Mouse (Mus musculus): ENCODE data around the gene Cyp2d40.
"Not testable (repeated sequence)": the region's sequence is repeated elsewhere in the genome, so short reads cannot be mapped to it uniquely, and the experiment has no call there.

Gene Cyp2d40

DNA sequence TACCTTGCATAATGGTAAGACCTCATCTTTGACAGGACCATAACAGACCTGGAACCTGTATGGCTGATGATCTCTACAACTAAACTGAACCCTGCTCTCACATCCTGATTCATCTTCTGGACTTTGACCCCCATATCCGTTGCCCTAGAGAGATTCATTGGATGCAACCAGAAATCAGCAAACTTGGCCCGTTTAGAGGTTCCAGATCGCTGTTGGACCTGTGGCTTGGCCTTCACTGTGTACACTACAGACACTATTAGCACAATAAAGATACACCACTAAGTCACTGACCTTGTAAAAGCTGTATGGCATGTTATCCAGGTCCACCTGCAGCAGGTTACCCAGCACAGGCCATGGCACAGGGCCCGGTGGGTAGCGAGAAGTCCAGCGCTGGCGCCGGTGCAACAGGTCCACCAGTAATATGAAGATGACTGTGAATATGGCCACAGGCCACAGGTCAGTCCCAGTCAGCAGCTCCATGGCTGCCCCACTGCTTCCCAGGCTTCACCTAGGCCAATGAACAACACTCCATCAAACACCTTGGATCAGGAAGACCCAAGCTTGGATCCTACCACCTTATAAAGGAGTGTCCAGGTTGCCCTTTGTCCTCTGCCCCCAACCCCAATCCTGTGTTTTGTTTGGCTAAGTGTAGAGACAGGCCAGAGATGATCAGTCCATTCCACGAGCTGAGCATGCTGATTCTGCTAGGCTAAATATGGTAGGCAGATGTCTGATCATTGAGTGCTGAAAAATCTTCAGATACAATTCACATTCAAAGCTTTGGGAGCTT is at the start of gene Cyp2d40:
Cyp2d40 (minus strand) TSS at position 553 of the 790 bp plus-strand sequence.
- in situ Hi-C loops (cut with MboI, MseI): no loop called here

DNA sequence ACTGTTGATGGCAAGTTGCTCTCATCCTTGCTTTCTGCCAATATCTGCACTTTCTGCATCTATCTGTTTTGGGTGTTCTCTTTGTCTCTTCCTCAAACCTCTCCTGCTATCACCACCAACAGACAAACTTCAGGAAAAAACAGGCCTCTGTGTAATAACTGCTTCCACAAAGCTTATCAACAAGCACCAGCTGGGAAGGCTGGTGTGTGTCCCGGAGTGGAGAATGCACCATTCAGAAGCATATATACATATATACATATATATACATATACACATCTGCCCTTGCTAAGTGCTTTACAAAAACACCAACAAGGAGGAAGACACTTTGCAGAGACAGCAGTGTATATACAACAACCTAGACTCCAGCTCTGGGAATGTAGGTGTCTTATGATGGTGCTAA is 46.6 kb upstream of the Cyp2d40 start:
- in situ Hi-C loops (cut with MboI, MseI): loop anchor here (5.0 kb wide), 1 partner anchor 107 kb away; no protein-coding TSS in a partner anchor

DNA sequence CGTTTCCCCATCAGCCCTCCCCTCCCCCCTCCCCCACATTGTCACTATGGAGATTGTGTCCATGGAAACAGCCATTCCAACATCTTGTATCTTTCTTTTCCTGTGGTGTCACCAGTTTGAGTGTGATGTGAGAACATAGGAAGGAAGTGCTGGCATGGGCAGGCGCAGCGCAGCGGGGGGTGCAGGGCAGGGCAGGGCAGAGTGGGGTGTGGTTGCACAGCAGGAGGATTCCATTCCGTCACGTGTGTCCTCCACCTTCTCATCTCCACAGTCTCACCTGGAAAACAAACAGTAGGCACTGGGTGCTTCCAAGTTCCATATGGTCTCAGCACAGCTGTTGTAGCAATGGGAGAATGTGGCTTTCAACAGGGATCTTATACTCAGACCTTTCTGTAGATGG is 45.5 kb upstream of the Cyp2d40 start:
- in situ Hi-C loops (cut with MboI, MseI): loop anchor here (10.0 kb wide), 1 partner anchor 295 kb away; no protein-coding TSS in a partner anchor

DNA sequence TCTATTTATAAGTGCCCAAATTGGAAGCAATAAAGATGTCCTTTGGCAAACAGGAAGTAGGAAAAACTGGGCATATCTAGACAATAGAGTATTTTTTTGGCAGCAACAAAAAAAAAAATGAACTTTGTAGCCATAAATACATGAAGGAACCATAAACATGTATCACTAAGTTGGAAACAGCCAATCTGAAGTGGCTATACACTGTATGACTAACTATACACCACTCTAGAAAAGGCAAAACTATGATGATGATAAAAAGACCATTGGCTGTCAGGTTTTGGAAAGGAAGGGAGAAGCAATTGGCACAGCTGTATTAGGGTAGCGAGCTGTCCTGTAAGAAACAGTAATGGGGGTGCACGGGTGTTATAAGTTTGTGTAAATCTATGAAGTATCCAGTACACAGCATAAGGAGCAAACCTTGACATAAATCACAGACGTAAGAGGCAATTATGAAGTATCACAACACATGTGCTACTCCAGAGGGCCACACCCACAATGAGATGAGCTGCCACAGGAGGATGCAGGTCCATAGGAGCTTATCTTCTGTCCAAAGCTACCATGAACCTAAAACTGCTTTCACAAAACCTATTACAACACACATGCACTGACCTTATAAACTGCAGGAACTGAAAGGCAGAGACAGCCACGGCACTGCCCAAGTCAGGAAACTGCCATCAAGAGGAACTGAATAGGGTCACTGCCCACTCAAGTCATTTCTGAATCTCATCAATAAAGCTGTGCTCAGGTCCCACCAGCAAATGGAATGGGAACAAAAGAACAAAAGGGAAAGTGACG is 43.2 kb upstream of the Cyp2d40 start:
- in situ Hi-C loops (cut with MboI, MseI): loop anchor here (10.0 kb wide), 1 partner anchor 298 kb away; no protein-coding TSS in a partner anchor

- in situ Hi-C loops (cut with MboI, MseI): loop anchor here (5.0 to 10.0 kb wide), 2 partner anchors 237 to 300 kb away; no protein-coding TSS in a partner anchor
Measured at GRCm38 (mm10) chr15:82804708-82805639, 41.0 kb upstream of the Cyp2d40 start.

GRCm38 (mm10) chr15:82795936-82796440 is 32.0 kb upstream of the Cyp2d40 start:
- in situ Hi-C loops (cut with MboI, MseI): no loop called here

- in situ Hi-C loops (cut with MboI, MseI): loop anchor here (5.0 kb wide), 1 partner anchor 418 kb away; no protein-coding TSS in a partner anchor
Measured at GRCm38 (mm10) chr15:82794277-82794676, 30.3 kb upstream of the Cyp2d40 start, which contains the start of gene Cyp2d26. Cyp2d26 (minus strand) TSS chr15:82794294.

GRCm38 (mm10) chr15:82793868-82794267 is 29.9 kb upstream of the Cyp2d40 start:
- in situ Hi-C loops (cut with MboI, MseI): loop anchor here (5.0 kb wide), 1 partner anchor 418 kb away; no protein-coding TSS in a partner anchor

GRCm38 (mm10) chr15:82793454-82793853 is 29.5 kb upstream of the Cyp2d40 start:
- in situ Hi-C loops (cut with MboI, MseI): loop anchor here (5.0 kb wide), 1 partner anchor 419 kb away; no protein-coding TSS in a partner anchor

GRCm38 (mm10) chr15:82792566-82792965 is 28.6 kb upstream of the Cyp2d40 start:
- in situ Hi-C loops (cut with MboI, MseI): loop anchor here (5.0 kb wide), 1 partner anchor 420 kb away; no protein-coding TSS in a partner anchor

DNA sequence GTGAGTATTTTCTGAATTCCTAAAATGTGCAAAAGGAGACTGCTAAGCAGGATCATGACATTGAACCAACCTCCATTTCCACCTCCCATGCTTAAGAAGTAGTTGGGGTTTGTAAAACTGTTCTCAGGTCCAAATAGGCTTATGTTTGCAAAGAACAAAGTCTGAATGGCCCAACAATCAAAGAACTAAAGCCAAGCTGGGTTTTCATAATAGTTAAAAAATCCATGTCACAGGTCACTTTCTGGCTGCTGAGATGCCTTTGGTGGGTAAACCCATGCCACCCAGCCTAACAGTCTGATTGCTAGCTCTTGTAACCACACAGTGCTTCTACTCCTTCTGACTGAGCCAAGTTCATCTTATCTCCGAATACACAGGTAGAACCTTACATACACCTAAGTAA is 20.6 kb upstream of the Cyp2d40 start:
- in situ Hi-C loops (cut with MboI, MseI): loop anchor here (10.0 kb wide), 1 partner anchor 510 kb away; the partner anchor contains the start of gene Sept3

GRCm38 (mm10) chr15:82783800-82784199 is 19.8 kb upstream of the Cyp2d40 start:
- in situ Hi-C loops (cut with MboI, MseI): loop anchor here (10.0 kb wide), 1 partner anchor 509 kb away; the partner anchor contains the start of gene Sept3

DNA sequence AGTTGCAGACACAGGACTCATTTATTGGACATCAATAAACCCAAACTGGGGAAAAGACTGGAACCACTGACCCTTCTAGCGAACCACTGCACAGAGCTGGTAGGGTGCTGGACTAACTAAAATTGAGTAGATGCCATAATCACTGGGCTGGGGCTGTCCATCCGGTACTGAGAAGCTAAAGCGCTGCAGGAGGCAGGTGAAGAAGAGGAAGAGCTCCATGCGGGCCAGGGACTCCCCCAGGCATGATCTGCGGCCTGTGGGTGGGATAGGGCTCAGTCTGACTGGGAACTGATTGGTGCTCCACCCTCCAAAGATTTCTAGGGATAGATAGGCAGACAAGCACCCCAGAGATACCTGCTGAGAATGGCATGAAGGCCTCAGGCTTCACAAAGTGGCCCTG is 13.9 kb upstream of the Cyp2d40 start:
- in situ Hi-C loops (cut with MboI, MseI): not testable (repeated sequence)

DNA sequence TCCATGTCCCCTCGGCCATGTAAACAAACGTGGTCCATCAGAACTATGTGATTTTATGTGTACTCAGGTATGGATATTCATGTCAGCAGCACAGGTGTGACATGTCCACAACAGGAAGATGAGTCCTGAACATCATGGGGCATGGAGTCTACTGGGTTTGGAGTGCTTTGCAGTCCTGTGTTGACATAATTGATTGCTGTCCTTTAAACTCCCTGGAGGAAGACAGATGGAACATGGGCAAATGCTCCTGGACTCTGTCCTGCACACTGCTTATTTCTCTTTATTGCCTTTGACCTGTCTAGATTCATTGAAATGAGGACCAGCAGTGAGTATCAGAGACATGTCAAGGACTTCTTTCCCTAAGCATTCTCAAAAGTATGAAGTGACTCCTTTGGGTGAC is 2.0 kb upstream of the Cyp2d40 start:
- in situ Hi-C loops (cut with MboI, MseI): no loop called here

DNA sequence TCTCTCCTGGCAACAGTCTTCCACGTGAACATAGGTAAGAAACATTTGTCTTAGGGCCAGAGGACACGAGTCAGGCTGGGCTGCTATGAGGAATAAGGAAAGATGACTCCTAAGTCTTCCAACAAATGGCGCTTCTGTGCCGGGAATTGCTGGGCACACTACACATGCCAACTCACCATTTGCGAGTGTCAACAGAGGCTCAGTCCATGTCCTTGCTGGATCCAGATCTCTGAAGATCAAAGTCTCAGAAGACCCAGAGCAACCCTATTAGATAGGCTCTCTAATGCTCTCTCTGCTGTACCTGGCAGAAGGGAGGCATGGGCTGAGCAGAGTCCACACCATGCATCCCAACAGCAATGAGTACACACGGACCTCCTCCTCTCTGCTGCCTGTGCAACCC is 898 bp upstream of the Cyp2d40 start:
- in situ Hi-C loops (cut with MboI, MseI): no loop called here

DNA sequence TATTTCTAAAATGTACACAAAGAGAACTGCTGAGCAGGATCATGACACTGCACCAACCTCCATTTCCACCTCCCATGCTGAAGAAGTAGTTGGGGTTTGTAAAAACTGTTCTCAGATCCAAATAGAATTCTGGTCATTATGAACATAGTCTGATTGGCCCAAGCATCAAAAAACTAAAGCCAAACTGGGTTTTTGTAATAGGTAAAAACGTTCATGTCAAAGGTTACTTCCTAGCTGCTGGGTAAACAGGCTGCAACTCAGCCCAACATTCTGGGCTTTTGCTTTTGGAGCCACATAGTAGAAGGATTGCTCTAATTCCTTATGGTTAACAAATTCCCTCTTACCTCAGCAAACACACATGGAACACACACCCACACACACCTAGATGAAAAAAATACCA is 15.8 kb downstream of the Cyp2d40 start:
- in situ Hi-C loops (cut with MboI, MseI): no loop called here

GRCm38 (mm10) chr15:82747516-82747915 is 16.5 kb downstream of the Cyp2d40 start:
- in situ Hi-C loops (cut with MboI, MseI): no loop called here

DNA sequence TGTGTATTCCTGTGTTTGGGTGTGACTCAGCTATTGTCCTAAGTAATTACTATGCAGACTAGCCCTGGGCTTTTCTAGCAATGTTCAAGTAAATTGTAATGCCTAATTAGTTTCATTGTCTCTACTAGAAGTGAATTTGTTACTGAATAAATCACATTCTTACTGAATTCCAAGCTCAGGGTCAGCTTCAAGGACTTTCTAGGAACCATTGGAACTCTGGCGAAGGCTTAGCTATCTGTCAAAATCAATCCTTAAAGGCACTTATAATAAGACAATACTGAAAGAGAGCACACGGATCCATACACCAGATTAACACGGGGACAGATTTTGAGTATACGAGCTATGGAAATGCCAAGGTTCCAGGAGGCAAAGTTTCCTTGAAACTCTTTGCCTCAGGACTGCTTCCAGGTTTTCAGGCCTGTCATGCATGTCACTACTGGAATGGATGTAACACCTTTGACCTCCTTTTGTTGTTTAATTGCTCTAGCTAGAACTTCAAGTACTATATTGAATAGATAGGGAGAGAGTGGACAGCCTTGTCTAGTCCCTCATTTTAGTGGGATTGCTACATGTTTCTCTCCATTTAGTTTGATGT is 30.6 kb downstream of the Cyp2d40 start:
- in situ Hi-C loops (cut with MboI, MseI): not testable (repeated sequence)
